Mouse (Mus musculus) stomach, postnatal 0 days (tissue): Measurements from ENCODE around the gene Pthlh.

Experiments
- CTCF ChIP-seq: IDR thresholded peaks from 2 replicates; pipeline ENCODE4 v1.5.1; 2016; ENCODE audit warnings: antibody characterized with exemption, low read depth, mild to moderate bottlenecking, moderate library complexity
- EP300 ChIP-seq: optimal IDR thresholded peaks from 2 replicates; pipeline ENCODE3; 2016; ENCODE audit warnings: antibody characterized with exemption

GRCm38 (mm10) chr6:147240203-147240804, 23.7 kb downstream of the Pthlh start:
- peak; percentile 78 for TF ChIP-seq CTCF
- no peak for TF ChIP-seq EP300
